Mouse (Mus musculus) liver, postnatal 0 days (tissue): ENCODE data around the gene Arhgef12. TPM values are rescaled to one million over a fixed set of nuclear protein-coding genes. Genes with fewer than 3 reads are reported as not detected.

ENCODE experiments used
- ATAC-seq: fragments of 200-750 bp; cut with Nextera tagmentation; 2 replicates; pipeline ENCODE4 v1.8.0; 2017; ENCODE audit warnings: mild to moderate bottlenecking, moderate library complexity
- DNase-seq: peaks from one replicate; pipeline ENCODE4 v3.0.0-alpha.2; 2016
- H3K27ac ChIP-seq: fragments of 300-500 bp; sonication (generic); 2 replicates; pipeline ENCODE4 v1.5.1; 2014; ENCODE audit warnings: antibody characterized with exemption, moderate library complexity, mild to moderate bottlenecking, low read depth
- H3K27me3 ChIP-seq: fragments of 300-500 bp; sonication (generic); 2 replicates; pipeline ENCODE4 v1.6.1; 2014; ENCODE audit warnings: low read length, control low read depth, mixed read lengths; ENCODE audit not compliant: insufficient read depth
- H3K36me3 ChIP-seq: fragments of 300-500 bp; sonication (generic); replicated peaks from 2 replicates; pipeline ENCODE4 v1.6.1; 2014; ENCODE audit warnings: mild to moderate bottlenecking, control low read depth, low read length, moderate library complexity, mixed read lengths; ENCODE audit not compliant: insufficient read depth
- H3K4me1 ChIP-seq: fragments of 300-500 bp; sonication (generic); 2 replicates; pipeline ENCODE4 v1.6.1; 2014; ENCODE audit warnings: antibody characterized with exemption, mild to moderate bottlenecking, control low read depth; ENCODE audit not compliant: insufficient read depth
- H3K4me2 ChIP-seq: fragments of 300-500 bp; sonication (generic); 2 replicates; pipeline ENCODE4 v1.6.1; 2014; ENCODE audit warnings: low read depth, mild to moderate bottlenecking, low read length, moderate library complexity, mixed read lengths
- H3K4me3 ChIP-seq: fragments of 300-500 bp; sonication (generic); 2 replicates; pipeline ENCODE4 v1.5.1; 2014; ENCODE audit warnings: low read depth, low read length
- H3K9ac ChIP-seq: fragments of 300-500 bp; sonication (generic); replicated peaks from 2 replicates; pipeline ENCODE4 v1.6.1; 2014; ENCODE audit warnings: mild to moderate bottlenecking, moderate library complexity
- H3K9me3 ChIP-seq: fragments of 300-500 bp; sonication (generic); 2 replicates; pipeline ENCODE4 v1.6.1; 2016; ENCODE audit warnings: mild to moderate bottlenecking, control low read depth, low read length, mixed read lengths
- CTCF ChIP-seq: sonication (generic); IDR thresholded peaks from 2 replicates; pipeline ENCODE4 v1.5.1; 2016; ENCODE audit warnings: antibody characterized with exemption, low read depth
- EP300 ChIP-seq: IDR thresholded peaks from 2 replicates; pipeline ENCODE4 v1.6.1; 2016; ENCODE audit warnings: antibody characterized with exemption, low read depth, mild to moderate bottlenecking
- WGBS: fragments of 180-500 bp; shearing (Covaris S2); extraction: QIAGEN DNeasy Blood & Tissue Kit; methylation state at CpG from one replicate; pipeline ENCODE4 v1.1.7; 2014; ENCODE audit not compliant: insufficient replicate concordance; 5-methylcytosine and 5-hydroxymethylcytosine counted together
- polyA plus RNA-seq: library from polyadenylated mRNA; unstranded; fragments of >200 nt; fragmentation: Nextera tagmentation; extraction: Ambion mirVana; gene quantifications from 2 replicates; pipeline ENCODE4 v1.2.1, GENCODE M21; 2015

The Arhgef12 gene
- polyA plus RNA-seq, 1 experiment from 2014 or later: 4.8 TPM

GRCm38 (mm10) chr9:43065231-43065630 lies 41.8 kb downstream of the Arhgef12 start:
- Histone ChIP-seq H3K36me3 (no peaks in the 10 kb centered on the region), H3K9me3 (no peaks in the 10 kb centered on the region), H3K4me3 (no peak overlapping the region), H3K4me2 (no peak overlapping the region), H3K9ac (no peak overlapping the region), H3K4me1 (no peaks in the 10 kb centered on the region), H3K27me3 (no peaks in the 10 kb centered on the region), H3K27ac (no peak overlapping the region)
- no peak for DNase-seq
- ATAC-seq: no peak
- WGBS: 76% methylated on average over 4 of the region's 4 CpGs
- no peak for TF ChIP-seq CTCF
- TF ChIP-seq EP300: no peak

- TF ChIP-seq EP300: no peak
- no peak for TF ChIP-seq CTCF
- Histone ChIP-seq H3K27me3 (no peaks in the 10 kb centered on the region), H3K36me3 (no peaks in the 10 kb centered on the region), H3K4me3 (no peak overlapping the region), H3K27ac (no peak overlapping the region), H3K4me2 (no peak overlapping the region), H3K9me3 (no peaks in the 10 kb centered on the region), H3K9ac (no peak overlapping the region), H3K4me1 (no peaks in the 10 kb centered on the region)
- DNase-seq (no peak), ATAC-seq (no peak)
- WGBS: 79% methylated on average over 1 of the region's 1 CpGs
Observed at GRCm38 (mm10) chr9:43061545-43061944, 45.5 kb downstream of the Arhgef12 start.

- DNase-seq (no peak), ATAC-seq (peak; percentile 77)
- Histone ChIP-seq H3K4me1 (peaks cover 17% of the 10 kb centered on the region), H3K4me2 (peak overlapping the region; percentile 42; the same call in 1 of the 2 replicates), H3K9ac (no peak overlapping the region), H3K27ac (peak overlapping the region; percentile 49; the same call in 1 of the 2 replicates), H3K36me3 (no peaks in the 10 kb centered on the region), H3K9me3 (peaks cover 8% of the 10 kb centered on the region; the same call in 1 of the 2 replicates), H3K27me3 (no peaks in the 10 kb centered on the region), H3K4me3 (no peak overlapping the region)
- WGBS: 86% methylated on average over 2 of the region's 2 CpGs
- TF ChIP-seq EP300: no peak
- TF ChIP-seq CTCF: no peak
Observed at GRCm38 (mm10) chr9:43050391-43050790, 56.6 kb downstream of the Arhgef12 start.

- Histone ChIP-seq H3K9me3 (no peaks in the 10 kb centered on the region), H3K9ac (no peak overlapping the region), H3K27ac (no peak overlapping the region), H3K4me2 (no peak overlapping the region), H3K4me1 (peaks cover 12% of the 10 kb centered on the region), H3K36me3 (peaks cover 15% of the 10 kb centered on the region), H3K27me3 (no peaks in the 10 kb centered on the region), H3K4me3 (no peak overlapping the region)
- no peak for TF ChIP-seq EP300
- no peak for TF ChIP-seq CTCF
- ATAC-seq (no peak), DNase-seq (no peak)
Observed at GRCm38 (mm10) chr9:43044481-43044880, 62.6 kb downstream of the Arhgef12 start.

- Histone ChIP-seq H3K4me2 (no peak overlapping the region), H3K9ac (no peak overlapping the region), H3K4me3 (no peak overlapping the region), H3K36me3 (peaks cover 15% of the 10 kb centered on the region), H3K27ac (no peak overlapping the region), H3K9me3 (no peaks in the 10 kb centered on the region), H3K27me3 (no peaks in the 10 kb centered on the region), H3K4me1 (peaks cover 7% of the 10 kb centered on the region; the same call in 1 of the 2 replicates)
- 65% methylated on average over 8 of the region's 8 CpGs for WGBS
- TF ChIP-seq EP300 (no peak), CTCF (no peak)
- DNase-seq (no peak), ATAC-seq (no peak)
Observed at GRCm38 (mm10) chr9:43038466-43038865, 68.6 kb downstream of the Arhgef12 start.

GRCm38 (mm10) chr9:43035208-43035607 lies 71.8 kb downstream of the Arhgef12 start:
- peaks cover 7% of the 10 kb centered on the region; the same call in 1 of the 2 replicates for H3K4me1 ChIP-seq
- no peak overlapping the region for H3K4me3 ChIP-seq
- TF ChIP-seq EP300 (no peak), CTCF (no peak)
- peaks cover under 1% of the 10 kb centered on the region; the same call in 1 of the 2 replicates for H3K36me3 ChIP-seq
- no peaks in the 10 kb centered on the region for H3K9me3 ChIP-seq
- no peak for DNase-seq
- no peaks in the 10 kb centered on the region for H3K27me3 ChIP-seq
- H3K9ac ChIP-seq: no peak overlapping the region
- ATAC-seq: no peak
- H3K27ac ChIP-seq: no peak overlapping the region
- 76% methylated on average over 4 of the region's 4 CpGs for WGBS
- H3K4me2 ChIP-seq: no peak overlapping the region

GRCm38 (mm10) chr9:43034273-43034672 lies 72.8 kb downstream of the Arhgef12 start:
- Histone ChIP-seq H3K36me3 (no peaks in the 10 kb centered on the region), H3K27ac (no peak overlapping the region), H3K9me3 (no peaks in the 10 kb centered on the region), H3K4me3 (no peak overlapping the region), H3K4me2 (no peak overlapping the region), H3K4me1 (peaks cover 7% of the 10 kb centered on the region; the same call in 1 of the 2 replicates), H3K9ac (no peak overlapping the region), H3K27me3 (no peaks in the 10 kb centered on the region)
- DNase-seq (no peak), ATAC-seq (no peak)
- TF ChIP-seq CTCF (no peak), EP300 (no peak)
